Mouse (Mus musculus) gastrocnemius, postnatal 4 days (tissue): Measurements from ENCODE around the gene Gnao1. TPM values are rescaled to one million over a fixed set of nuclear protein-coding genes. Genes with fewer than 3 reads are reported as not detected.

Source experiments
- DNase-seq, 2 experiments: peaks; one replicate each; pipeline ENCODE4 v3.0.0; 2021 to 2022; ENCODE audit warnings: low spot score in 2 of 2, mixed read lengths in 2 of 2
- long read RNA-seq, 2 experiments: library from polyadenylated mRNA; stranded (forward); transcript quantifications; one replicate each; pipeline ENCODE4 v2.0.0; 2021
- total RNA-seq, 2 experiments: library from RNA; stranded (reverse); gene quantifications; 2 replicates each; pipeline ENCODE4 v1.2.3; 2021

Gene Gnao1
- total RNA-seq: 10 to 100 TPM; 13.4 TPM
- long read RNA-seq, experiment 1, partial matches to known transcripts: 0 of 4 reads
- long read RNA-seq, experiment 1, other reads (novel, unspliced or antisense): 2 of 4 reads
- long read RNA-seq, experiment 2, full-length matches to known transcripts: 8 of 9 reads
- long read RNA-seq, experiment 2, partial matches to known transcripts: 0 of 9 reads
- long read RNA-seq, experiment 2, other reads (novel, unspliced or antisense): 1 of 9 reads

DNA sequence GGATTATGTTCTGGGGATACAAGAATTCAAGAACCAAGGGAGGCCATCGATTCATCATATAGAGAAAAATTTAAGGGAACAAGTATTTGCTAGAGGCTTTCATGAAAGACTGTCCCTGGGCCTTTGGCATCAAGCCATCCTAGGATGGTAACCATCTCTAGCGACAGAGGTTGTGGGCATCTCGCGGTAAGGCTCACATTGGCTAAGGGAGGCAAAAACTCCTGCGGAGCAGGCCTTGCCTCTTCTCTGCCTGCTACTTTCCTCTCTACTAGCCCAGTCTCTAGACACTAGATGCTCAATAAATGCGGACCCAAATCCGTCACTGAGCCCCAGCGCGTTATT lies at the start of gene Gnao1:
Gnao1 (plus strand) TSS at position 281 of the 342 bp plus-strand sequence.
- DNase-seq: no peak

- no peak for DNase-seq
Measured at GRCm38 (mm10) chr8:93777605-93778004, 32.2 kb upstream of the Gnao1 start.

- DNase-seq: no peak
Measured at GRCm38 (mm10) chr8:93809226-93809625, 540 bp upstream of the Gnao1 start.

GRCm38 (mm10) chr8:93810028-93810858 lies 477 bp downstream of the Gnao1 start:
- peak; percentile 71 to 83 for DNase-seq

DNA sequence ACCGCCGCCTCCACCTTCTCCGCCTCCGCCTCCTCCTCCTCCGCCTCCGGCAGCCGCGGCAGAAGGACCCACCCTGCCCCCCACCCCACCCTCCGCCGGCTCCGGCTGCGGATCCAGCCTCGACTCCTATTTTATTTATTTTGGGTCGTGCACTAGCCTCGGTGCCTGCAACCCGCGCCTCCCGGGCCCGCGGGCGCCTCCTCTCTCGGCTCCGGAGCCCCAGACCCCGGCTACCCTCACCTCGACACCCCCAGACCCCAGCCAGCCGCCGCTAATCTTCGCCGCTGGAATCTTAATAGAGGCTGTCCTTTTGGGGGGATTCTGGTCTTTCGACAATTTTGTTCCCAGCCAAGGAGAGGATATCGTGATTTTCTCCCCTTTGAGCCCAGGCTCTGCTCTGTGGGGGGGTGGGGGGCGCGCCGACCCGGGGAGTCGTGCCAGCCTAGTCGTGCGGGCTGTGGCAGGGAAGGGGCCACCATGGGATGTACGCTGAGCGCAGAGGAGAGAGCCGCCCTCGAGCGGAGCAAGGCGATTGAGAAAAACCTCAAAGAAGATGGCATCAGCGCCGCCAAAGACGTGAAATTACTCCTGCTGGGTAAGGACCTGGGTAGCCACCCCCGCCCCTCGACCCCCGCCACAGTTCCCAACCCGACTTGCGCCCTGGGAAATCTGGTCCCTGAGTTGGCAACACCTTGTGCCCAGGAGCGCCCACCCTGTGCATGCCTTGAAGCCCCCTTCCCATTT lies 1.3 kb downstream of the Gnao1 start:
- DNase-seq: no peak

GRCm38 (mm10) chr8:93811719-93812475 lies 2.1 kb downstream of the Gnao1 start:
- DNase-seq: no peak

DNA sequence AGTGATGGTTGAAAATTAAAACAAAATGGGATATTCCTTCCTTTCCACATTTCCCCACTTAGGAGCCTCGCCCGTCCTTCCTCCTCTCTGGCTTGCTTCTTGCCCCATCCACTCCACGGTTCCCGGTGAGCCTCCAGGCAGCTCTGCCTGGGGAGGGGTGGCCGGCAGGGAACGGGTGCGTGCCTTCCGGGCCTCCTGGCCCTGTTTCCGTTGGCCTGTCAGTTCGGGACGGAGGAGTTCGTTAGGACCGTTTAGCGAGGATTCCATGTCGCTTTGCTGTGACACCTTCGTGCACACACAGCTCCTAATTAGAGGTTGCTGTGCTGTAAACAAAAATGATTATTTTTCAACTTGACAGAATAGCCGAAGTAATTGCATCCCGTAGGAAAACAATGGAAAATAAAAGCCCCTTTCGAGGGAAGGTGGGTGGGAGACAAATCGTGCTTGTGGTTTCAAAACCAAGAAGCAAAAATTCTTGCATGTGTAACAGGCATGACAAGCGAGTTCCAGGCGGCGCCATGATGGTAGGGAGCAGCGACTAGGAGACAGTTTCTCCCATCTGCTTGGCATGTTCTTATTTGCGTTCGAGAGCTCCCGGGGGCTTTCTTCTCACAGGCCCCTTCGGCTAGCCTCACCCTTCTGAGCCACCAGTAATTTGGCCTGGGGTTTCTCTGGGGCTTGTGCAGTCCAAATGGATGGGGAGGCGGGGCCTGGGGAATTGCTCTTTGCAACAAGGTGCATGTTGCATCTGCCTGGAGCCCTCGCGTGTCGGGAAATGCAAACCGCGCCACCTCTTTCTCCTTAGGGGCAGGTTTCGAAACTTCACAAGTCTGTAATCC lies 3.0 kb downstream of the Gnao1 start:
- DNase-seq: no peak

GRCm38 (mm10) chr8:93813405-93813761 lies 3.6 kb downstream of the Gnao1 start:
- DNase-seq: peak; percentile 88 to 92

- DNase-seq: no peak
Measured at GRCm38 (mm10) chr8:93814266-93814665, 4.5 kb downstream of the Gnao1 start.

GRCm38 (mm10) chr8:93816226-93816625 lies 6.5 kb downstream of the Gnao1 start:
- no peak for DNase-seq

DNA sequence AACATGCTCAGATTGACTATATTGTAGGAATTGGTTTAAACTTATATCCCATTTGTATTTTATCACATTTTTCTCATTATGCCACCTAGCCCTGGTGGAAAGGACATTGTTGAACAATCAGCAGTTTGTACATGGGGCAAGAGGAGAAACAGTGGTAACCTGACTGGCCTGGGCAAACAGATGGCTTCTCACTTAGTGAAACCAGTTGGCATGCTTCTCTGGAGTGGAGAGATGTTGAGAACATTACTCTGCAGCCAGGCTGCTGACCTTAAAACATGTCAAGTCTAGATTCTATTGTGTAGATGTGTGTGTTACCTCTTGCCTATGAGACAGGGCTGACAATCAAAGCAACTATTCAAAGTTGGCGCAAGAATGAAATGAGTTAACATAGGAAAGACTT lies 7.6 kb downstream of the Gnao1 start:
- DNase-seq: no peak

- DNase-seq: no peak
Measured at GRCm38 (mm10) chr8:93819929-93820328, 10.2 kb downstream of the Gnao1 start.

DNA sequence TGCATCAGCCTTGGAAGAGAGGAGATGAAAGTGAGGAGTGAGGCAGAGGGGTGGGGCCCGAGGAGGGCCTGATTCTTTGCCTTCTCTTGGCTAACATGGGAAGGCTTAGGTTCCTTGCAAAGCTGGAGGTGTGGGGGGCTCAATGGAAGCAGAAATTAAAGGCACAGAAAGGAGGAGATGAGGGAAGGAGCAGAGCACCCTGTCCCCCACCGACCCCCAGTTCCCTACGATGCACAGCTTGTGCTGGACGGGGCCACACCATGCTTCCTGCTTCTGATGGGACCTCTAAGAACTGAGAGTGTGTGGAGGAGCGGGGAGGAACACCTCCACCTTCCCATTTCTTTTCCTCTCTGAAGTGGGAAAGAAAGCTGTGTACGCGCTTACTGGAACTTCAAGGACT lies 11.6 kb downstream of the Gnao1 start:
- DNase-seq: no peak

- DNase-seq: no peak
Measured at GRCm38 (mm10) chr8:93825317-93825716, 15.6 kb downstream of the Gnao1 start.

DNA sequence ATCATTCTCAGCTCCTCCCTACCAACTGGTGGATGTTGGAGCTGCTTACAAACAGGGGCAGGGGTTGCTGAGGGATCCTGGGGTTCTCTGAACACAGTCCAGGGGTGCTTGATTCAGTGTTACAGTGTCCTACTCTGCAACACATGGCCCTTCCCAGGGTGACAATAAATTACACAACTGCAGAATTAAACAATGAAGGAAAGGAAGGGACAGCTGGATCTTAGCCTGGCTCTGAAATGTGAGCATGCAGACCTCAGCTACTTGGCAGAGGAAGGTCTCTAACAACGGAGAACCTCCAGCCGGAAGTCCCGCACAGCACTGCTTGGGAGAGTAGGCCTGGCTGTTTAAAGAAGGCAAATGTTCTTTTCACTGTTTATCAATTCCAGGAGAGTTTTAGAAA lies 20.9 kb downstream of the Gnao1 start:
- DNase-seq: no peak

DNA sequence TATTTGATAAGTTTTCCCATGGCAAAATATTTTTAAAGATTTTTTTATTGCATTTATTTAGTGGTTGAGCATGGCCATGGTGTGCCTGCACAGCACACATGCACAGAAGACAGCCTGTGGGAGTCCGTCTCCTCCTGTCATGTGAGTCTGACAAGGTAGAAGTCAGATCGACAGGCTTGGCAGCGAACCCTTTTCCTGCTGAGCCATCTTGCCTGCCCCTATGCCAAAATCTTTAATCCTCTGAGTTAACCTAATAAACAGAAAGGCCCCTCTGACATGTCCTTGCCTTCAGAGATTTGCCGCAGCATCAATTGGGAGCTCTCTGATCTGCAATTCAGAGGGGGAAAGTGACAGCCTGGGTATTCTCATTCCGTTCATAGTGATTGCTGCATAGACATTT lies 26.0 kb downstream of the Gnao1 start:
- DNase-seq: no peak

- no peak for DNase-seq
Measured at GRCm38 (mm10) chr8:93839113-93839512, 29.3 kb downstream of the Gnao1 start.

DNA sequence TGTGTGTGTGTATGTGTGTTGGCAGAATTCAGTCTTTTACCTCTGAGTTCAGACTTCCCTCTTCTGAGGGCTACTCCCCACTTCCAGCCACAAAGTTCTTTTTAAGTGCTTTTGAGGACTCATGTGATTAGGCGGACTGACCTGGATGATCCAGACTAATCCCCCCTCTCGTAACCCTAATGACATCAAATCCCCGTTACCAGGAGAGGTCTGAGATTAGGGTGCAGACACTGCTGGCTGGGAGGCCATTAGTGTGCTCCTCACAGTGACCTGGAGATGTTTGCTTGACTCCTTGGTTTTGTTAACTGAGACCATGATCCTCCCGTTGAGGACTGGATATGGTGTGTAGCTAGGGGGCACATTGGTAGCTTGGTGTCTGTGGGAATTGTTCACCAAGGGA lies 30.7 kb downstream of the Gnao1 start:
- no peak for DNase-seq

DNA sequence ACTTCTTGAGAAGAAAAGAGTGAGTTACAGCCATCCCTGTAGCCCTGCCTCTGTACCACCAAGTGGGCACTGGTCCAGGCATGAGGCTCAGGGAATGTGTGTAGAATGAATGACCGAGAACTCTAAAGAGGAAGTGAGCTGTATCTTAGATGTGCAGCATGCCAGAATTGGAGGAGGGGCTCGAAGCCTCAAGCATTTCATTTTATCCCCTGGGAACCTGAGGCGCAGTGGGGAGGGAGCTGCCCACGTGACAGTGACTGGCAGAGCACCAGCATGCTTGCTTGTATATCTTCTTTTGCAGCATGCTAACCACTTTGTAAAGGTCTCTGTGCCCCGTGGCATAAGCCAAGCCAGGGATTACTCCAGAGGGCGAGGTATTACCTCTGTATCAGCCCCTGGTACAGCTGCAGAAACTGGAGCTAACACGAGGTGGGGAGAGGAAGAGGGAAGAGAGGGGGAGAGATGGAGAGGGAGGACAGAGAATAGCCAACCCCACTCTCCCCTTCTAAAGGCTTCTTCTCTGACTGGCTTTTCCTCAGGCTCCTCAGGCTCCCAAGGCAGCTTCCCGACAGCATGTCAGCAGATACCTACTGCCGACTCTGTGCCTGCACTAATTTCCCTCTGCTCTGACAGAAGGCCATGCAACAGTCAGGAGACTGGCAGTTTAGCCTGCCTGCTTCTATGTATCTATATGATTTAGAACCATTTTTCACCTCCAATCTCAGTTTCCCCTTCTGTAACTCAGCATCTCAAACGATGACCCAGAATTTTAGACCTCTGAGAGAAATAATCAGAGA lies 31.4 kb downstream of the Gnao1 start:
- no peak for DNase-seq

DNA sequence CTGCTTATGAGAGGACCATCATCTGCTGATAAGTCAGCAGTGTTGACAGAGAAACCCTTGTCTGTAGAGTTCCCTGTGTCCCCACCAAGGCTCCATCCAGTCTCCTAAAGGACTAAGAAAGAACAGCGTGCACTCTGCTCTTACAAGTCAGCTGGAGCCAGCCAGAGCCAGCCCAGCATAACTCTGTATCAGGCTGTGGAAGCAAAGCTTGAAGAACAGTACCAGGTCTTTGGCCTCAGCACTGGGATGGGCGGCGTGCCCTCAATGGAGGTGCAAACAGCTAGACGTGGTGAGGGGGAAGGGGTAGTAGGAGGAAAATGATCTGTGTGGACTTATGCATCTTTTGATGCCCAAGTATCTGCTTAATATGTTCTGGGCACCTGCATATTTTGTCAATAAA lies 32.8 kb downstream of the Gnao1 start:
- DNase-seq: no peak
